Mouse (Mus musculus) lung, postnatal 0 days (tissue): ENCODE results near the gene Tmem200a. TPM values are rescaled to one million over a fixed set of nuclear protein-coding genes. Genes with fewer than 3 reads are reported as not detected.

Experiments used
- ATAC-seq: fragments of 200-750 bp; cut with Nextera tagmentation; 2 replicates; pipeline ENCODE4 v1.8.0; 2017; ENCODE audit warnings: moderate library complexity
- DNase-seq: peaks from one replicate; pipeline ENCODE4 v3.0.0-alpha.2; 2016; ENCODE audit warnings: low spot score
- H3K27ac ChIP-seq: fragments of 300-500 bp; sonication (generic); 2 replicates; pipeline ENCODE4 v1.5.1; 2014; ENCODE audit warnings: antibody characterized with exemption, mild to moderate bottlenecking, low read length, mixed read lengths
- H3K27me3 ChIP-seq: fragments of 300-500 bp; sonication (generic); replicated peaks from 2 replicates; pipeline ENCODE4 v1.6.1; 2014; ENCODE audit warnings: low read length, mixed read lengths; ENCODE audit not compliant: insufficient read depth
- H3K36me3 ChIP-seq: fragments of 300-500 bp; sonication (generic); 2 replicates; pipeline ENCODE4 v1.6.1; 2014; ENCODE audit warnings: low read length, mixed read lengths; ENCODE audit not compliant: insufficient read depth
- H3K4me1 ChIP-seq: fragments of 300-500 bp; sonication (generic); 2 replicates; pipeline ENCODE4 v1.6.1; 2014; ENCODE audit warnings: antibody characterized with exemption, low read depth, low read length, mixed read lengths; ENCODE audit not compliant: insufficient read depth
- H3K4me2 ChIP-seq: fragments of 300-500 bp; sonication (generic); replicated peaks from 2 replicates; pipeline ENCODE4 v1.6.1; 2014; ENCODE audit warnings: low read depth, mild to moderate bottlenecking, low read length, moderate library complexity, mixed read lengths
- H3K4me3 ChIP-seq: fragments of 300-500 bp; sonication (generic); 2 replicates; pipeline ENCODE4 v1.5.1; 2014; ENCODE audit warnings: low read depth, low read length
- H3K9ac ChIP-seq: fragments of 300-500 bp; sonication (generic); replicated peaks from 2 replicates; pipeline ENCODE4 v1.6.1; 2014; ENCODE audit warnings: low read depth, mild to moderate bottlenecking
- H3K9me3 ChIP-seq: fragments of 300-500 bp; sonication (generic); 2 replicates; pipeline ENCODE4 v1.6.1; 2016; ENCODE audit warnings: low read length, mixed read lengths
- CTCF ChIP-seq: IDR thresholded peaks from 2 replicates; pipeline ENCODE4 v1.5.1; 2016; ENCODE audit warnings: antibody characterized with exemption, mild to moderate bottlenecking
- EP300 ChIP-seq: IDR thresholded peaks from 2 replicates; pipeline ENCODE4 v1.6.1; 2016; ENCODE audit warnings: antibody characterized with exemption, mild to moderate bottlenecking, control low read depth
- WGBS: fragments of 180-500 bp; shearing (Covaris S2); extraction: QIAGEN DNeasy Blood & Tissue Kit; methylation state at CpG from one replicate; pipeline ENCODE4 v1.1.7; 2014; 5-methylcytosine and 5-hydroxymethylcytosine counted together
- polyA plus RNA-seq: library from polyadenylated mRNA; unstranded; fragments of >200 nt; fragmentation: Nextera tagmentation; extraction: Ambion mirVana; gene quantifications from 2 replicates; pipeline ENCODE4 v1.2.1, GENCODE M21; 2015

The Tmem200a gene
- polyA plus RNA-seq, 1 experiment from 2014 or later, result 2.9 TPM

DNA sequence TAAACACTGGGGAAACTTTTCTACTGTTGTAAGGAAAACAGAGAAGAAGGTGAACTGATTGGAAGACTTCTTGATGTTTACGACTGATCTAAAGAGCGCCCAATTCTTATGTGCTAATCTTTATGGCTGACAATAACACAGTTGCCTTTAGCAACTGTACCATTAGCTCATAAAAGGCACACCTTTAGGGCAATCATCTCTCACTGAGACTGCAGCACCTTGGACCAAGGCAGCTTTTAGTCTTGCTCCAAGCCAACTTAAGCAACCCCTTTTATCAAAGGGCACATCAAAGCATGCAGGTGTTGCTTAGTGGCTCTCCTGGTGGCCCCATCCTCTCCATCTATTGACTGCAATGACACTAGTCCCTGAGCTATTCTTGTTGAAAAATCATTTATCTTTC lies 27.7 kb downstream of the Tmem200a start:
- H3K27me3 ChIP-seq, result no peaks in the 10 kb centered on the region
- no peaks in the 10 kb centered on the region for H3K36me3 ChIP-seq
- ATAC-seq, result no peak
- no peaks in the 10 kb centered on the region for H3K4me1 ChIP-seq
- no peak for DNase-seq
- no peak overlapping the region for H3K4me3 ChIP-seq
- no peak overlapping the region for H3K4me2 ChIP-seq
- no peak overlapping the region for H3K9ac ChIP-seq
- H3K27ac ChIP-seq, result no peak overlapping the region
- no peaks in the 10 kb centered on the region for H3K9me3 ChIP-seq
- no peak for TF ChIP-seq EP300
- no peak for TF ChIP-seq CTCF
- 96% methylated on average over 2 of the region's 2 CpGs for WGBS

DNA sequence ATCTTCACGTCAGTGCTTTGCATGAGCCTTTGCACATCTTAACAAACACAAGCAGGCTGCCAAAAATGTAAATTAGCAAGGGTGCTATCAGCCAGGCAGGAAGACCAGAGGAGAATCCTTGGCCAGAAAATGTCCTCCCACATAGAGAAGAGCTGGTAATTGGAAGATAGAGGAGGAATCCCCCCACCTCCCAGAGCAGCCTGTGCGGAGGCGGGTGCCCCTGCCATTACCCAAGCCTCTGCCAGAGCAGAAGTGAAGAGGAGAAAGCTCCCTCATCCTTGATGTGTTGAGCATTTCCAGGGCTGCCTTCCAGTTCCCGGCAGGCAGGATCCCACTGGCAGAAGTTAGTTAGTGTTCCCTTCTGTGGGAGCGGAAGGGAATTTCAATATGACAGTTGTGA lies 43.9 kb downstream of the Tmem200a start:
- no peaks in the 10 kb centered on the region for H3K27me3 ChIP-seq
- H3K9me3 ChIP-seq, result no peaks in the 10 kb centered on the region
- TF ChIP-seq CTCF, result no peak
- TF ChIP-seq EP300, result no peak
- no peak for ATAC-seq
- DNase-seq, result no peak
- no peak overlapping the region for H3K27ac ChIP-seq
- no peak overlapping the region for H3K4me2 ChIP-seq
- H3K9ac ChIP-seq, result no peak overlapping the region
- no peaks in the 10 kb centered on the region for H3K4me1 ChIP-seq
- 68% methylated on average over 5 of the region's 5 CpGs for WGBS
- H3K36me3 ChIP-seq, result no peaks in the 10 kb centered on the region
- H3K4me3 ChIP-seq, result no peak overlapping the region

DNA sequence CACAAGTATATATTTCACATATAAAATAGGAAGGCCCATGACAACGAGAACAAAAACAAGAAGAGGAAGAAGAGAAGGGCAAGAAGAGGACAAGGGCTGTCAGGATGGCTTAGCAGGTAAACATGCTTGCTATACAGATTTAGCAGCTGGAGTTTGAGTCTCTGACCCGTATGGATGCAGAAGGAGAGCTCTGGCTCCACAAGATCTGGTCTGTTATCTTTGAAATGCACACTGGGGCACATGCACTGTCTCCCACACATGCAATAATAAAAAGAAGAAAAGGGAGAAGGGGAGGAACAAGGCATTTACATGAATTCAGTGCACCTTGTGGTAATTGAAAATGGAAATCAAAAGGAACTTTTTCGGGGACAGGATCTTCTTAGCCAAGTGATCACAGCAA lies 60.1 kb downstream of the Tmem200a start:
- ATAC-seq (no peak), DNase-seq (no peak)
- 64% methylated on average over 3 of the region's 3 CpGs for WGBS
- Histone ChIP-seq H3K9me3 (no peaks in the 10 kb centered on the region), H3K4me1 (no peaks in the 10 kb centered on the region), H3K27me3 (no peaks in the 10 kb centered on the region), H3K27ac (no peak overlapping the region), H3K36me3 (no peaks in the 10 kb centered on the region), H3K4me2 (no peak overlapping the region), H3K4me3 (no peak overlapping the region), H3K9ac (no peak overlapping the region)
- TF ChIP-seq CTCF (no peak), EP300 (no peak)

DNA sequence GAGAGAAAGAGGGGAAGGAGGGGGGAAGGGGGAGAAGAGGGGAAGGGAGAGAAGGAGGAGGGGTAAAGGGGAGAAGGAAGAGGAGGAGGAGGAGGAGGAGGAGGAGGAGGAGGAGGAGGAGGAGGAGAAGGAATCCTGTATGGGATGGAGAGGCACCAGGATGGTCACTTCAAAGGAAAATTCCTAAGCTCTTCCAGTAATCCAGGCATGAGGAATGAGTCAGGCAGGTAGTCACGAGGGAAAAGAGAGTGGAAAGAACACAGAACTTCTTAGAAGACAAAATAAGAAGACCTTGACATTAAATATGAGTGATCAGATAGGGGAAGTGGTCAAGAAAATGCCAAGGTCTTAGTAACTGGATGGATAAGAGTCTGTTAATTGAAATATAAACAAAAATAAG lies 64.6 kb downstream of the Tmem200a start:
- WGBS, result 31% methylated on average over 1 of the region's 1 CpGs
- DNase-seq, result no peak
- Histone ChIP-seq H3K4me3 (no peak overlapping the region), H3K27me3 (no peaks in the 10 kb centered on the region), H3K9ac (no peak overlapping the region), H3K27ac (no peak overlapping the region), H3K36me3 (no peaks in the 10 kb centered on the region), H3K9me3 (no peaks in the 10 kb centered on the region), H3K4me2 (no peak overlapping the region), H3K4me1 (no peaks in the 10 kb centered on the region)
- TF ChIP-seq EP300, result no peak
- TF ChIP-seq CTCF, result no peak
- no peak for ATAC-seq

DNA sequence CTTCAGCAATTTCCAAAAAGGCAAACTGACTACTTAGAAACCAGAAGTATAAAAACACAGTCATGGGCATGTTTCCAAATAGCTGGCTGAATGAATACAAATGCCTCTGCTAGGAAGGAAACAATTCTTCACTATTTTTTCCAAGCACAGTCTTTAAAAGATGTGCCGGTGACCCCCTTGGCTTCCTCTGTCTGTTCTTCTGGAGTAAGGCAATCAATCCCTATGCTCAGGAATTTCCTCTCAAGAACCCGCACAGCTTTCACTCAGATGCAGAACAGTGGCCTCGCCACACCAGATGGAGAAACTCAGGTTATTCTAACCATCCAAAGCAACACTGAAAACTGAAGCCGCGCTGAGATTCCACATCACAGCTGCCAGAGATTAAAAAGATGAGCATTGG lies 69.9 kb downstream of the Tmem200a start:
- DNase-seq (no peak), ATAC-seq (no peak)
- Histone ChIP-seq H3K9me3 (no peaks in the 10 kb centered on the region), H3K4me1 (no peaks in the 10 kb centered on the region), H3K4me3 (no peak overlapping the region), H3K4me2 (no peak overlapping the region), H3K27me3 (no peaks in the 10 kb centered on the region), H3K9ac (no peak overlapping the region), H3K36me3 (no peaks in the 10 kb centered on the region), H3K27ac (no peak overlapping the region)
- no peak for TF ChIP-seq EP300
- TF ChIP-seq CTCF, result no peak
- 29% methylated on average over 5 of the region's 5 CpGs for WGBS

DNA sequence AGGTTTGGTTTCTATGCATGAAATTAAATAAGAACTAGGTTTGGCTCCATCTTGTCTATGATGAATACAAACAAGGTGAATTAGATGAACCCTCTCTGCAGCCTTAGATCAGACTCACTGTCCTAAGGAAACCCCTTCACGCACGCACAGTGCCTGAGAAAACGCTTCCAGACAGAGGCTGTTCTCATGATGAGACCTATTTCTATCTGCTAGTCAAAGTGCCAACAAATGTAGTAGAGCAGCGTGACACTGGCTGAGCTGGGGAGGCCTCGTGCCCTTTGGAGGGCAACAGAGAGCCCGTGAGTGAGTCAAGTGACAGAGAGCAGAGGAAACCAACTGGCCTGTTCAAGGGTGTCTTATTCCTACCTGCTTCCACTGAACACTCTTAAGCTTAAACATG lies 73.4 kb downstream of the Tmem200a start:
- no peak for TF ChIP-seq CTCF
- no peak for TF ChIP-seq EP300
- Histone ChIP-seq H3K36me3 (no peaks in the 10 kb centered on the region), H3K4me3 (no peak overlapping the region), H3K9me3 (no peaks in the 10 kb centered on the region), H3K4me2 (no peak overlapping the region), H3K27ac (no peak overlapping the region), H3K4me1 (no peaks in the 10 kb centered on the region), H3K9ac (no peak overlapping the region), H3K27me3 (no peaks in the 10 kb centered on the region)
- ATAC-seq (no peak), DNase-seq (no peak)
- WGBS, result 78% methylated on average over 6 of the region's 6 CpGs

DNA sequence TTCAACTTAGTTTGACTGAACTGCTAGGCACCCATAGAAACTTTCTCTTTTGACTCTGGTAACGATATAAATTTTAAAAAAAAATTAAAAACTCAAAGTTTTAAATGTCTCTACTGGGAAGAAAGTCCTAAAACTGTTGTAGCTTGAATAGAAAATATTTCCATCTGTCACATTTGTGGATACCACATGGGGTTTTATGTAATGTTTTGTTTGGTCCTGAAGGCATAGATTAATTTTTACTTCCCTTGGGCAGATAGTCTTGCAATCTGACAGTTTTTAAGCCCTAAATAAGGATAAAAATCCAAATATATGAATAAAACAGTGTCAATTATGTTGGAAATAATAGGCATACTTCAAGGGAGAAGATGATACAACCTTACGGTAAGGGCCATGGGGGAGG lies 78.0 kb downstream of the Tmem200a start:
- TF ChIP-seq CTCF (no peak), EP300 (no peak)
- H3K9ac ChIP-seq, result no peak overlapping the region
- WGBS, result 87% methylated on average over 2 of the region's 2 CpGs
- no peaks in the 10 kb centered on the region for H3K4me1 ChIP-seq
- H3K36me3 ChIP-seq, result no peaks in the 10 kb centered on the region
- H3K27me3 ChIP-seq, result no peaks in the 10 kb centered on the region
- H3K4me2 ChIP-seq, result no peak overlapping the region
- no peak for ATAC-seq
- H3K4me3 ChIP-seq, result no peak overlapping the region
- H3K9me3 ChIP-seq, result no peaks in the 10 kb centered on the region
- H3K27ac ChIP-seq, result no peak overlapping the region
- DNase-seq, result no peak
